Mouse (Mus musculus): Measurements from ENCODE around the gene Tmem165. TPM values are rescaled to one million over a fixed set of nuclear protein-coding genes. Genes with fewer than 3 reads are reported as not detected.

Tmem165 gene
- total RNA-seq, 1 experiment from 2014 or later: 62.7 TPM

GRCm38 (mm10) chr5:76208066-76208465 is 24.4 kb downstream of the Tmem165 start:
- ATAC-seq (ENCODE audit: extremely low read depth, insufficient number of reproducible peaks, low FRiP score, poor library complexity, severe bottlenecking): no peak

- no peak for ATAC-seq (ENCODE audit: extremely low read depth, insufficient number of reproducible peaks, low FRiP score, poor library complexity, severe bottlenecking)
Measured at GRCm38 (mm10) chr5:76216691-76217090, 33.0 kb downstream of the Tmem165 start.

DNA sequence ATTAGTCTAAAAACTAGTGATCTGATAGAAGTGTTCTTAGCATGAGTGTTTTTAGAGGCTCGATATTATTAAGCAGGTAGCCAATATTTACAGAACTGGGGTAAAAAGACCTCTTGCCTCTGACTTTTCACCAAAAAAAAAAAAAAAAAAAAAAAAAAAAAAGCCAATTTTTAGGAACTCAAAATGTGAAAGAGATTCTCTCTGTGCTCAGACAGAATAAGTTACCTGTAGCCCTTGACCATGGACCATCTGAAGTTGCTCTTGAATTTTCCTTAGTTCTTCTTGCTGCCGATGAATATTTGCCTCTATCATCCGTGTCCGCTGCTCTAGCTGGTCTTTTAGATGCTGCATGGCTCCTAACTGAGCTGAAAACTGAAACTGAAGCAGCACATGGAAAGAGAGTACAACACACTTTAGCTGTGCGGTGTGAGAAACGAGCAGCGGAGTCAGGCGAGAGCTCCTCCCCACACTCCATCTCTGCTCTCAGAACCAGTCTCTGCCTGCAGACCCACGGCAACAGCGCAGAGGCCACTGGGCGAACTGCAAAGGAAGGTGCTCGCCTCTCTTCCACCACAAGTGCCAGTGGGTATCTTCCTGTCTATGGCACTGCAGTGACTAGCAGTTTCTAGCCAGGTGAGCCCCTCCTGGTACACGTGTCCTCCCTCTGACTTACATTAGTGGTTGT is 47.6 kb downstream of the Tmem165 start:
- no peak for ATAC-seq (ENCODE audit: extremely low read depth, insufficient number of reproducible peaks, low FRiP score, poor library complexity, severe bottlenecking)

DNA sequence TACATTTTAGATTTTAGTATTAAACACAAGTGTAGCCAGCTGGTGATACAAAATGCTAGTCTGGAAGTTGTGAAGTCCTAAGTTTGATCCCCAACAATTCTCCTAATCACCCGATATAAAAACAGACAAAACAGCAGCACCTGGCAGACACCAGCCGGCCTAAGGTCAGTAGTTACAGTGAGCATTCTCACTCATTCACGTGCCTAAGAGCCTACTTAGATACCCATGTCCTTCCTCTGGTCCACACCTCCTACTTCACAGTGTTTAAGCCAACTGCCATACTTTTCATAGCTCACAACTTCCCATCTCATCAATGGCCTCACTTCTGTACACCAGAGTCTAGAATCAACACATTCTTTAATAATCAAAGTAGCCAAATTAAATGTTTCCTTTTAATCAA is 59.6 kb downstream of the Tmem165 start:
- no peak for ATAC-seq (ENCODE audit: extremely low read depth, insufficient number of reproducible peaks, low FRiP score, poor library complexity, severe bottlenecking)

GRCm38 (mm10) chr5:76243929-76244328 is 60.2 kb downstream of the Tmem165 start:
- no peak for ATAC-seq (ENCODE audit: extremely low read depth, insufficient number of reproducible peaks, low FRiP score, poor library complexity, severe bottlenecking)

DNA sequence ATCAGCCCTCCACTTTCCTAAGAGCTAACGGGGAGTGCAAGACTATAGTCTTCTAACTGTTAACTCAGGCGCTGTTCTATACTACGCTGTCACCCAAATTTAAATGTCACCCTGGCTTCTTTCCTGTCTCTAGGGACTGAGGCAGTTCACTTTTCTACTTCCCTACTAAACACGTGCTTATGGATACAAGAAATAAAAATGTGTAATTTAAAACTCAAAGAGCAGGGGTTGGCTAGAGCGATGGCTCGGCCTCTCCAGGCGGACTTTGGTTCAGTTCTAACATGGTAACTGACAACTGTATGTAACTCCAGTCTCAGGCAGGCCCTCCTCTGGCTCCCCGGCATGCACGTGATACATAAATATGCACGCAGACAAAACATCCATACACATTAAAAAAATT is 60.8 kb downstream of the Tmem165 start:
- ATAC-seq (ENCODE audit: extremely low read depth, insufficient number of reproducible peaks, low FRiP score, poor library complexity, severe bottlenecking): no peak

- ATAC-seq (ENCODE audit: extremely low read depth, insufficient number of reproducible peaks, low FRiP score, poor library complexity, severe bottlenecking): no peak
Measured at GRCm38 (mm10) chr5:76245419-76245818, 61.7 kb downstream of the Tmem165 start.

- no peak for ATAC-seq (ENCODE audit: extremely low read depth, insufficient number of reproducible peaks, low FRiP score, poor library complexity, severe bottlenecking)
Measured at GRCm38 (mm10) chr5:76246539-76246938, 62.9 kb downstream of the Tmem165 start.

DNA sequence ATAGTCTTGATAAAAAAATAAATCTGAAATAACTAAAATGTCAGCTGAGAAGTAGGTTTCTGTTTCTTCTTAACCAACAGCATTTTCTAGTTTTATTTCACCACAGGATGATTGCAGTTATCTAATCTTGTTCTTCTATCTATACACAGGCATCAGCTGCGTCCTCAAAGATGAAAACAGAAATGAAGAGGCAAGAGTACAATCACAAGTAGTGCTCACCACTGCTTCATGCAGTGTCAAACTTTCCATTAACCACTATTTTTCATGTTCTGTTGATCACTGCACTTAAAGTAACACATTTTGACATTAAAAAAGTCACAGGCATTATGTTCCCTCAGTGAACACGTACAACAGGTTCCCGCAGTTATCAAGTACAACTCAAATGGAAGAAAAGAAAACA is 67.3 kb downstream of the Tmem165 start:
- ATAC-seq (ENCODE audit: extremely low read depth, insufficient number of reproducible peaks, low FRiP score, poor library complexity, severe bottlenecking): no peak

Other genes with a start within 250 kb of the Tmem165 start
- gene Kdr, start 205.4 kb upstream of the Tmem165 start, total RNA-seq (2017): 0.12 and 0.37 TPM in 2 replicates
- gene Srd5a3, start 43.6 kb upstream of the Tmem165 start, total RNA-seq (2017): 35.9 and 45.3 TPM in 2 replicates
- 24.9 and 25.0 TPM in 2 replicates for gene Clock, start 120.9 kb downstream of the Tmem165 start, total RNA-seq (2017)
- gene Pdcl2, start 147.3 kb downstream of the Tmem165 start, total RNA-seq (2017): 0.70 TPM in 1 of 2 replicates, not detected in the other
- gene Nmu, start 179.9 kb downstream of the Tmem165 start, total RNA-seq (2017): not detected in 2 replicates

All from neutrophil, adult 5-6 weeks (primary cell).